Mouse (Mus musculus): ENCODE measurements around the gene Tmem160.
A peak's percentile ranks its signal among the peaks of the same experiment; 100 is the strongest.

Gene Tmem160

DNA sequence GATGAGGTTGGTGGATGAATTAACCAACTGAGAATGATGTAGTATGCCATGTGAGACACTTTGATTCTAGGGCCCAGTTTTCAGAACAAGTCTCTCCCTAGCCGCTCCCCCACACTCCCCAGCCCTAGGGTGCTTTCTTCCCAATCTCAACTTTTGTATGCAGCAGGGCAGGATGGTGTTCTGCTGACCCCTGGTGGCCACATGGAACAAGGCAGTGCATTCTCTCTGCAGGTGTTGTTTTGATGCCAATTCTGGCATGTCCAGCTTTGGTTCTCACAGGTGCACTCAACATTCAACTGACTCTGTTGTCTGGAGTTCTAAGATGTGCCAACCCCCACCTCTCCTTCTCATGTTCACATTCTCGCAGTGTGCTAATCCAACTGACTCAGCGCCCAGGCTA, 39.2 kb downstream of the Tmem160 start:
- peak; percentile 75 for DNase-seq (ENCODE audit: low read depth, low spot score)

- no peak for DNase-seq (ENCODE audit: low read depth, low spot score)
Measured at GRCm38 (mm10) chr7:16492211-16492610, 39.6 kb downstream of the Tmem160 start.

GRCm38 (mm10) chr7:16493361-16493760, 40.8 kb downstream of the Tmem160 start:
- DNase-seq (ENCODE audit: low read depth, low spot score), result peak; percentile 50

DNA sequence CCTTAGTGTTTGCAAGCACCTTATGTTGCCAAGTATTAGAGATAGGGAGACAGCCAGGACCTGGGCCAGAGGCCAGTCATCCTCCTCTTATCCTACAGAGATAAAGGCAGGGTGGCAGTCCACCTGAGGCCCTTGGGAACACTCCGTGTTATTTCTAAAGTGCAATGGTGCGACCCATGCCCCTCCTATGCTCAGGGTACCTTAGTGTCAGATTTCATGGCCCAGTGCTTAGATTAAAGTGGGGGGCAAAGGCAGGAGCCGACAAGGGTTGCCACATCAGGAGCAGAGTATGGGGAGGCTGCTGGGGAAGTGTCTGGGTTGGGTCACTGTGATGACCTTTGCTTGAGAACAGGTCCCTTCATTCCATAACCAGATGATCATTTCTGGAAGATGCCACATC, 43.7 kb downstream of the Tmem160 start:
- DNase-seq (ENCODE audit: low read depth, low spot score), result no peak

- DNase-seq (ENCODE audit: low read depth, low spot score), result no peak
Measured at GRCm38 (mm10) chr7:16499671-16500104, 47.1 kb downstream of the Tmem160 start.

DNA sequence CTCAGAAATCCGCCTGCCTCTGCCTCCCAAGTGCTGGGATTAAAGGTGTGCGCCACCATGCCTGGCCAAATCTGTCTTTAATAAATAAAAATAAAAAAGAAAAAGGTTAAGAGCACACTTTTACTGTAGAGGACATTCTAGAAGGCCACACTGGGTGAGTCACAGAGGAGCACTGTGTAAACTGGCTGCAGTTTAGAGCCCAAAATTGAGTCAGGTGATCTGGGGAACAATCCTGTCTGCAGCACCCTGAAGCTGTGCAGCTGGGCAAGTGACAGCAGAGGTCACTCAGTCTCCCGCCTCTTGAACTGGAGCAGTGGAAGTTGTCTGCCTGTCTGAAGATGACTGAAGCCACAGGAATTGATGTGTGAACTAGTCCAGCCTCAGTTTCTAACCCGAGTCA, 49.0 kb downstream of the Tmem160 start:
- no peak for DNase-seq (ENCODE audit: low read depth, low spot score)

- peak; percentile 21 for DNase-seq (ENCODE audit: low read depth, low spot score)
Measured at GRCm38 (mm10) chr7:16504573-16505225, 52.1 kb downstream of the Tmem160 start.
